Mouse (Mus musculus) embryonic facial prominence, embryonic 13.5 days (tissue): ENCODE measurements around the gene Hpn. TPM values are rescaled to one million over a fixed set of nuclear protein-coding genes. Genes with fewer than 3 reads are reported as not detected.

ENCODE experiments used
- ATAC-seq: fragments of 200-750 bp; cut with Nextera tagmentation; 2 replicates; pipeline ENCODE4 v1.8.0; 2017; ENCODE audit warnings: low read depth; ENCODE audit not compliant: insufficient number of reproducible peaks, insufficient read depth, low FRiP score, low TSS enrichment
- H3K27ac ChIP-seq: fragments of 300-500 bp; sonication (generic); 2 replicates; pipeline ENCODE4 v1.5.1; 2015; ENCODE audit warnings: moderate library complexity, mild to moderate bottlenecking, inconsistent platforms
- H3K27me3 ChIP-seq: fragments of 300-500 bp; sonication (generic); 2 replicates; pipeline ENCODE4 v1.6.1; 2015; ENCODE audit warnings: mild to moderate bottlenecking, inconsistent platforms
- H3K36me3 ChIP-seq: fragments of 300-500 bp; sonication (generic); 2 replicates; pipeline ENCODE4 v1.6.1; 2015; ENCODE audit warnings: mild to moderate bottlenecking, inconsistent platforms
- H3K4me1 ChIP-seq: fragments of 300-500 bp; sonication (generic); 2 replicates; pipeline ENCODE4 v1.6.1; 2015; ENCODE audit warnings: inconsistent platforms
- H3K4me2 ChIP-seq: fragments of 300-500 bp; sonication (generic); 2 replicates; pipeline ENCODE4 v1.6.1; 2015; ENCODE audit warnings: moderate library complexity, mild to moderate bottlenecking, inconsistent platforms
- H3K4me3 ChIP-seq: fragments of 300-500 bp; sonication (generic); 2 replicates; pipeline ENCODE4 v1.5.1; 2015; ENCODE audit warnings: mild to moderate bottlenecking, inconsistent platforms
- H3K9ac ChIP-seq: fragments of 300-500 bp; sonication (generic); 2 replicates; pipeline ENCODE4 v1.6.1; 2015; ENCODE audit warnings: mild to moderate bottlenecking, inconsistent platforms
- H3K9me3 ChIP-seq: fragments of 300-500 bp; sonication (generic); 2 replicates; pipeline ENCODE4 v1.6.1; 2016; ENCODE audit warnings: inconsistent platforms
- WGBS: fragments of 180-500 bp; shearing (Covaris S2); methylation state at CpG from one replicate; pipeline ENCODE4 v1.1.7; 2015; ENCODE audit warnings: mixed read lengths; 5-methylcytosine and 5-hydroxymethylcytosine counted together
- polyA plus RNA-seq: library from polyadenylated mRNA; unstranded; fragments of >200 nt; fragmentation: Nextera tagmentation; extraction: Ambion mirVana; gene quantifications from 2 replicates; pipeline ENCODE4 v1.2.1, GENCODE M21; 2015

Hpn gene
- polyA plus RNA-seq, 1 experiment from 2014 or later: 5.6 TPM

DNA sequence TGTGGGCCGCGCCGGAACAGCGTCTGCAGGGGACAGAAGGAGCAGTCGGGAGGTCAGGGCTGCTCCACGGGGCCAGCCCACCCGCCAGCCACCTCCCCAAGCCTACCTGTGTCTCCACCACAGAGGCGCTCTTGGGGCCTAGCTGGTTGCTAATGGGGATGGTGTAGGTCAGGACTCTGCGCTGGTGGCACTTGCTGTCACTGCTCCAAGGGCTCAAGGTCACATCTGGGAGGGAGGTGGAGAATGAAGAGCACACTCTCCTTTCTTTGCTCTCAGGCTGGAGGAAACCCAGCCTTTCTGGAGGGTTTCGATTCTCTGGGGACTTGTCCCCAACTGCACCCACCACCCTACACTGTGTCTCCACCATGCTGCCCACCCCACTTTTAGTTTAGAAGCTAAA lies 20.6 kb upstream of the Hpn start:
- ATAC-seq: 0 out of 2 replicates have a peak, but pooled peaks have one; percentile 16
- no peak overlapping the region for H3K4me3 ChIP-seq
- peaks cover 100% of the 10 kb centered on the region for H3K36me3 ChIP-seq
- WGBS: 91% methylated on average over 10 of the region's 10 CpGs
- no peaks in the 10 kb centered on the region for H3K9me3 ChIP-seq
- H3K9ac ChIP-seq: no peak overlapping the region
- no peak overlapping the region for H3K4me2 ChIP-seq
- H3K4me1 ChIP-seq: no peaks in the 10 kb centered on the region
- no peaks in the 10 kb centered on the region for H3K27me3 ChIP-seq
- no peak overlapping the region for H3K27ac ChIP-seq

DNA sequence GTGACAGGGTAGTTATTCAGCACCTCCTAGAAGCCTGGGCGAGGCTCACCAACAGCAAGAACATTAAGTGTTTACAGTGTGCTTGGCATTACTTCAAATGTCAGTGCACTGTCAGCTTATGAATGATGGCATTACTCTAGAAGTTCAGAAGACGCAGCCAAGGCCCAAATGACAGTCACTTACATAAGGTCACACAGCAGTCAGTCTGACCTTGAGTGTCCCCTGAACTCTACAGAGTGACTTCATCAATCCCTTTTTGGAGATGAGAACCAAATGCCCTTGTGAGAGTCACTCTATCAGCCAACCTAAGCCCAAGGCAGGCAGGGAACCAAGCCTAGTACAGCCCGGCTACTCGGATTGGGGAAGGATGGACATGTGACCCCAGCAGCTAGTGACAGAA lies 16.8 kb upstream of the Hpn start:
- 93% methylated on average over 4 of the region's 4 CpGs for WGBS
- H3K36me3 ChIP-seq: peaks cover 89% of the 10 kb centered on the region

DNA sequence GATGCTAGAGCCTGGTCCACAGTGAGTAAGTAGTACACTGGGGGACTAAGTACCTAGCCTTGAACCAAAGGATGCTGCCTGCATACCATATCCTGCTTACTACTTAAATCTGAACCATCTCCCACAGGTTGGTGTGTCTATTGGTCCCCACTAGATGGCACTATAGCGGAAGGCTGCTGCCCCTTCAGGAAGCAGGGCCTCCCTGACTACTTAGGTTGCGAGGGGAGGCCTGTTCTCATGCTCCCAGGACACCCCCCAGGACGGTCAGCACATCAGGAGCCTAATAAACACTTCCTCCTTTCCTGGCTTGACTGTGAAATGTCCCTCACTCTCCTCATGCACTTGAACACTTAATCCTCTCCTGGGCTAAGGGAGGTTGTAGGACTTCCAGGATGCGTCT lies 15.8 kb upstream of the Hpn start:
- no peak for ATAC-seq
- Histone ChIP-seq H3K4me1 (peaks cover 8% of the 10 kb centered on the region), H3K36me3 (peaks cover 79% of the 10 kb centered on the region), H3K9me3 (no peaks in the 10 kb centered on the region), H3K27ac (no peak overlapping the region), H3K4me2 (no peak overlapping the region), H3K9ac (no peak overlapping the region), H3K27me3 (peaks cover 24% of the 10 kb centered on the region), H3K4me3 (no peak overlapping the region)
- 33% methylated on average over 4 of the region's 4 CpGs for WGBS

More for the DNA sequence above, 16.8 kb upstream of the Hpn start:
- H3K27ac ChIP-seq: no peak overlapping the region
- H3K4me1 ChIP-seq: peaks cover 3% of the 10 kb centered on the region; the same call in 1 of the 2 replicates
- no peak overlapping the region for H3K9ac ChIP-seq
- peaks cover 14% of the 10 kb centered on the region; the same call in 1 of the 2 replicates for H3K27me3 ChIP-seq
- H3K4me3 ChIP-seq: no peak overlapping the region
- no peaks in the 10 kb centered on the region for H3K9me3 ChIP-seq
- no peak for ATAC-seq
- H3K4me2 ChIP-seq: no peak overlapping the region

DNA sequence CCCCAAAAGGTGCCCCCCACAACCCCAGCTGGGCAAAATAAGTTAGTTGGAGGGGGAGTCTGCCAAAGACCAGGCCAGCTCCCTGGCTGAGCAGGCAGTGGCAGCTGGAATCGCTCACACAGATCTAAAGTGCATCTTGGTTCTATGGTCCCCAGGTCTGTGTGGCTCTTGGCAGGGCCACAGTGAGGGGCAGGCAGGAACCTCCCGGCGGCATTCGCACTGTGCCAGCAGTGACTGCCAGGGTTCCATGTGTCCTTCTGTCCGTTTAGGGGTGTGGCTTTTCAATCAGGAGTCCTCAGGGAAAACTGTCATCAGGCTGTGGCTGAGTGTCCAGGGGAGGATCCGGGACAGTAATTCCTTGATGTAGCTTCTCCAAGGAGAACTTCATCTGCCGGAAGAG lies 15.1 kb upstream of the Hpn start:
- Histone ChIP-seq H3K27ac (no peak overlapping the region), H3K9ac (no peak overlapping the region), H3K27me3 (peaks cover 31% of the 10 kb centered on the region), H3K4me2 (no peak overlapping the region), H3K36me3 (peaks cover 72% of the 10 kb centered on the region), H3K9me3 (no peaks in the 10 kb centered on the region), H3K4me1 (peaks cover 8% of the 10 kb centered on the region), H3K4me3 (no peak overlapping the region)
- 94% methylated on average over 7 of the region's 7 CpGs for WGBS
- ATAC-seq: no peak

DNA sequence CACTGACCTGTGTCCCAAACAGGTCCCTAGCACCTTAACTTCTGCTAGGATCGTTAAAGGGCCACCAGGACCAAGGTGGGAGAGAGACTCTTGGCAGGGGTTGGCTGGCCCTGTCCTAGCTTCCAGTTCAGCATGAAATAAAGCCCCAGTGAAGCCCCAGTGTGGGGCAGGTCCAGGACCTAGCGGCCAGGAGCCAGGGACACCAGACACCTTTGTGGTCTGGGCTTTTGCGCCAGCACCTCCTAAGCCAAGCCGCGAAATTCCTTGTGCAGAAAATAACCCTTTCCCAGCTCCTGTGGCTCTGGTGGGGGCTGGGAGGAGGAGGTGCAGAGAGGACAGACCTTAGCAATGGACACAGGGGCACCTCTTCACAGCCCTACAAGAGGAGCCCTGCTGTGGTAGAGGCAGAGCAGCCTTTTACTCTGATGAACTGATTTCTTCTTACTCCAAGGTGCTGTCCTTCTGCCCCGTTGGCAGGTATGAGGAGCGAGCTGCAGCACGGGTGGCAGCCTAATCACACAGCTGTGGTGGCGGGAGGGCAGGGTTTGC lies 13.1 kb upstream of the Hpn start:
- Histone ChIP-seq H3K27me3 (peaks cover 41% of the 10 kb centered on the region), H3K27ac (no peak overlapping the region), H3K4me1 (peaks cover 8% of the 10 kb centered on the region), H3K9me3 (no peaks in the 10 kb centered on the region), H3K4me3 (no peak overlapping the region), H3K4me2 (no peak overlapping the region), H3K9ac (0 out of 2 replicates have a peak overlapping the region, but pooled peaks have one; percentile 3), H3K36me3 (peaks cover 52% of the 10 kb centered on the region)
- ATAC-seq: no peak
- 63% methylated on average over 9 of the region's 9 CpGs for WGBS

DNA sequence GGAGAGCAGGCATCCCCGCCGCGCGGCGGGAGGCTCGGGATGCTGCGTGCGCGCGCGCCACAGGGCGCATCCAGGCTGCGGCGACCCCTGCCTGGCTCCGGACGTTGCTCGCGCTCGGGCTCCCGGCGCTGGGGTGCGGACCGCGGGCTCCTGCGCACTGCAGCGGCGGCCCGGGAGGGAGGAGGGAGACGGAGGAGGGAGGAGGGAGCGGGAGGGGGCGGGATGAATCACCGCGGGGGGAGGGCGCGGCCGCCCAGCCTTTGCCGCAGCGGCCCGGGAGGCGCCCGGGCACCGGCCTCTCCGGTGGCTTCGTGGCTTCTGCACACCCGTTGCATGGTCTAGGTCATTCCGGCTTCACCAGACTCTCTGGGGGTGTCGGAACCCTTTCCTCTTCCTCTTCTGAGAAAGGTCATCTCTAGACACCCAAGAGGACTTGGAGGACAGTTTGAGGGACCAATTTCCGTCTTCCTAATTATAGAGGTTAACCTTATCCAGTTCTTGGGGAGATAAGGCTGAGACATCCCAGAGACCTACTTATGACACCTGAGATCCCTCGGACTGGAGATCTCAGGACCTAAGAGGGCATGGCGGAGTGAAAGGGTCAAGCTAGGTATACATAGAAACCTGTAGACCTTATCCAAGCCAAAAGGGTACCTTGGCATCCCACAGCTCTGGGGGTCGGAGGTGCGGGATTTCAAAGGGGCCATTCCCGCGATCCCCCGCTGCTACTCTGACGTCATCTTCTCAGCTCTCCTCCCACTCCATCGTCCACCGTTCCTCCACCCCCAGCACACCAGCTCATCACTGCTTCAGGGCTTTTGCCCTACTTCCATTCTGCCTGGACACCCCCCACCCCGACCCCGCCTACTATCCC lies 12.0 kb upstream of the Hpn start, which contains the start of gene Scn1b:
Gene Scn1b (minus strand): TSS at position 153 of the 874 bp plus-strand sequence.
- no peak for ATAC-seq
- Histone ChIP-seq H3K4me1 (peaks cover 8% of the 10 kb centered on the region), H3K36me3 (peaks cover 41% of the 10 kb centered on the region), H3K27ac (no peak within 1 kb of the TSS), H3K4me3 (peak within 1 kb of the TSS; percentile 69), H3K9ac (peak within 1 kb of the TSS; percentile 77), H3K27me3 (peaks cover 41% of the 10 kb centered on the region), H3K4me2 (peak within 1 kb of the TSS; percentile 99), H3K9me3 (no peaks in the 10 kb centered on the region)
- under 1% methylated on average over 50 of the region's 60 CpGs for WGBS

DNA sequence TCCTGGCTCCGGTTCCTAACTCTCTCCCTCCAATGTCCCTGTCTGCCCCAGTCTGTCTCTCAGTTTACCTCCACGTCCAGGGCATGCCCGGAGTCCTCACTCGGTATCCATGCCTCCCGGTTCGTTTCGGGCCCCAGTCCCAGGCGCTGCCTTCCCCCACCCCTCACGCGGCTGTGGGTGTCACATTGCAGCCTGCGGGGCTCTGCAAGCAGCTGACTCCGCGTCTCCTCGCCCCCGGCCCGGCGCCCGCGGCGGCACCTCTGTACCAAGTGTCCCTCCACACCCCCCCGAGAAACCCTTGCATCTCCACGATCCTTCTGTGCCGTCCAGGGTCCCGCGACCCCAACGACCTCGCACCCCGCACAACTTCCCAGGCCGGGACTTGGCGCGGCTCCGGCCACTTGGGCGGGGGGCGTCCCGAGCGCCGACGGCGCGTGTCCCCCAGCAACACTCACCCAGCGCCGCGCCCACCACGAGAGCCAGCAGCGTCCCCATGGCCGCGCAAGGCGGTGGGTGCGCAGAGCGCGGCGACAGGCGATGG lies 11.2 kb upstream of the Hpn start:
- H3K9me3 ChIP-seq: no peaks in the 10 kb centered on the region
- H3K27me3 ChIP-seq: peaks cover 41% of the 10 kb centered on the region
- WGBS: under 1% methylated on average over 51 of the region's 53 CpGs
- H3K27ac ChIP-seq: no peak overlapping the region
- peak overlapping the region; percentile 69 for H3K4me3 ChIP-seq
- peak overlapping the region; percentile 99 for H3K4me2 ChIP-seq
- peaks cover 33% of the 10 kb centered on the region for H3K36me3 ChIP-seq
- peak overlapping the region; percentile 77 for H3K9ac ChIP-seq
- ATAC-seq: peak; percentile 6; the same call in 1 of the 2 replicates
- peaks cover 8% of the 10 kb centered on the region for H3K4me1 ChIP-seq

DNA sequence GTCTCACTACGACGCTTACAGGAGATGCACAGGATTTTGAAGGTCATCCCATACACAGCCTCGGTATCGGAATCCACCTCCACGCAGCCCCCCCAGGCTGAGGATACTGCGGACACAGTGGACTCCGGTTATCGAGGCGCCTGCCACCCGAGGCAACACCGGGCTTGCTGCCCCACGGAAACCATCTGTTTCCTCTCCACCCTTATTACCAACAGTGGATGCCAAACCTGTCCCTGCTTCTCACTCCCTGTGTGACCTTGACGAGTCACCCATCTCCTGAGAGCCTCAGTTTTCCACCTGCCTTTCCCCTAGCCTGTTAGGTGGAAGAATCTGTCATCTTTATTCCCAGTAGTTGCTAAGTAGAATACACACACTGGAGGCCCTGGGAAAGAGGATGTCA lies 10.0 kb upstream of the Hpn start:
- H3K9ac ChIP-seq: no peak overlapping the region
- H3K4me2 ChIP-seq: no peak overlapping the region
- peaks cover 41% of the 10 kb centered on the region for H3K27me3 ChIP-seq
- no peak for ATAC-seq
- H3K9me3 ChIP-seq: no peaks in the 10 kb centered on the region
- H3K27ac ChIP-seq: no peak overlapping the region
- peaks cover 14% of the 10 kb centered on the region for H3K4me1 ChIP-seq
- peaks cover 21% of the 10 kb centered on the region for H3K36me3 ChIP-seq
- WGBS: 80% methylated on average over 13 of the region's 13 CpGs
- no peak overlapping the region for H3K4me3 ChIP-seq

DNA sequence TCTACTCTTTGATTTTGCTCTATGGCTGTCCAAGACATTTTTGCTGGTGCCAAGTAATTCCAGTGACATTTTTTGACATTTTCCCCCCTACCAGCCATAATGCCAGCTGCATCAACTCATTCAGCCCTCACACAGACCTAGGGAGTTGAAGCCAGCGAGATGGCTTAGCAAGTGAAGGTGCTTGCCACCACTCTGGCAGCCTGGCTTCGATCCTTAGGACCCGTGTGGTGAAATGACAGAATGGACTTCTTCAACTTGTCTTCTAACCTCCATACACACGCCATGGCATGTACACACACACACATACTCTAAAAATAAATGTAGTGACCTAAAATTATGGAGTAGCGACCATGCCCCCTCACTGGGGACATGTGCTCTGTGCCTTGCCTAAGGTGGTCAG lies 9.3 kb upstream of the Hpn start:
- Histone ChIP-seq H3K36me3 (peaks cover 14% of the 10 kb centered on the region), H3K27ac (no peak overlapping the region), H3K4me1 (peaks cover 14% of the 10 kb centered on the region), H3K4me2 (no peak overlapping the region), H3K9me3 (no peaks in the 10 kb centered on the region), H3K9ac (no peak overlapping the region), H3K4me3 (no peak overlapping the region), H3K27me3 (peaks cover 41% of the 10 kb centered on the region)
- no peak for ATAC-seq
- 82% methylated on average over 5 of the region's 5 CpGs for WGBS

DNA sequence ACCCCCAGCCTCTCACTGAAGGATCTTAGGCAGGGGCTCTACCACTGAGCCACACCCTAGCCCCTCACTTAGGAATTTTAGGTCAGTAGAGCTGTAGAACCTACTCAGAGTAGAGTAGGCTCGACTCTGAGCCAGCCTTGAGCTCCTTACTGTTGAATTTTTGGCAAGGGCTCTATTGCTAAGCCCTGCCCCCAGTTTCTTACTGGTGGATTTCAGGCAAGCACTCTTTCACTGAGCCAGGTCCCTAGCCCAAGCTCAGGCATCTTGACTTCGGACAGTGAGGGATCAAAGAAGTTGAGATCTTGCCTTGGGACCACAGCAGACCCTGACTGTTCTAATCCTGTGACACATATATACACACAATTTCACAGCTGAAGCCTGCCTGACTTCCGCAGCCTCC lies 8.6 kb upstream of the Hpn start:
- H3K4me2 ChIP-seq: no peak overlapping the region
- H3K9ac ChIP-seq: no peak overlapping the region
- H3K27ac ChIP-seq: no peak overlapping the region
- no peak for ATAC-seq
- H3K4me3 ChIP-seq: no peak overlapping the region
- WGBS: 75% methylated on average over 3 of the region's 3 CpGs
- no peaks in the 10 kb centered on the region for H3K9me3 ChIP-seq
- peaks cover 41% of the 10 kb centered on the region for H3K27me3 ChIP-seq
- peaks cover 7% of the 10 kb centered on the region for H3K36me3 ChIP-seq
- H3K4me1 ChIP-seq: peaks cover 14% of the 10 kb centered on the region

DNA sequence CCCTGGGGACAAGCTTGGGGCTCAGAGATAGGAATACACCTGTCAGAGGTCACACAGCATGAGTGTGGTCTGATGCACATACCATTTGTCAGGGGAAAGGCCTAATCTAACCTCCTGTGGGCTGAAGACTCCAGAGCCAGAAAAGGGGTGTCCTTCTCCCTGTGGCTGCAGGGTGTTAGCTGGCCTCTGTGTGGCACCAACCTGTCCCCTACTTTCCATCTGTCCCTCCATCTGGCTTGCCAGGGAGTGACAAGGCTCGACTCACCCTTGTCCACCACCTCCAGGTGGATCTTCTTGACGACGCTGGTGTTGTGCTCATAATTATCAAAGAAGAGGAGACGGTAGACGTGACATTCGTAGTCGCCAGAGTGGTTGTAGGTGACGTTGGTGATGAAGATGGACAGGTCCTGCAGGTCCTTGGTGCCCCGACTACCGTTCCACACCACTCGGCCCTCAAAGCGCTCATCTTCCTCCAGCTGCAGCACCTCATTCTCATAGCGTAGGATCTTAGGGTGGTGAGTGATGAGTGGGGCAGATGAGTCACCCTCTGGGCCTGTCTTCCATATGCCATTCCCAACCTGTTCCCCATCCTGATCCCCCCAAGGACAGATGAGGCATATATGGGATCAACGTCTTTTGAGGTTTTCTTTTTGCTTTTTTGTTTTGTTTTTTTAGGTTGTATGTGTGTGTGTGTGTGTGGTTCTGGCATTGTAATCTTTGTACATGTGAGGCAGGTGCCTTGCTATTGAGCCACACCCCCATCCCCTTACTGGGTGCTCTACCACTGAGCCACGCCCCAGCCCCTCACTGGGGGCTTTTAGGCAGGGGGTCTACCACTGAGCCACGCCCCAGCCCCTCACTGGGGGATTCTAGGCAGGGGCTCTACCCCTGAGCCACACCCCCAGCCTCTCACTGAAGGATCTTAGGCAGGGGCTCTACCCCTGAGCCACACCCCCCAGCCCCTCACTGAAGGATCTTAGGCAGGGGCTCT lies 7.8 kb upstream of the Hpn start:
- WGBS: 90% methylated on average over 16 of the region's 16 CpGs
- Histone ChIP-seq H3K9me3 (no peaks in the 10 kb centered on the region), H3K4me3 (no peak overlapping the region), H3K36me3 (no peaks in the 10 kb centered on the region), H3K27me3 (peaks cover 34% of the 10 kb centered on the region), H3K4me2 (no peak overlapping the region), H3K9ac (no peak overlapping the region), H3K4me1 (peaks cover 14% of the 10 kb centered on the region), H3K27ac (no peak overlapping the region)
- ATAC-seq: no peak
